Mouse (Mus musculus) gastrocnemius, postnatal 25 days (tissue): ENCODE results near the gene Tmem63b. TPM values are rescaled to one million over a fixed set of nuclear protein-coding genes. Genes with fewer than 3 reads are reported as not detected.

Experiments
- DNase-seq: peaks from one replicate; pipeline ENCODE4 v3.0.0; 2022
- long read RNA-seq, 2 experiments: library from polyadenylated mRNA; stranded (forward); transcript quantifications; one replicate each; pipeline ENCODE4 v2.0.0; 2021
- total RNA-seq, 2 experiments: library from RNA; stranded (reverse); gene quantifications; 1 replicate in 1 of 2; 2 replicates in 1 of 2; pipeline ENCODE4 v1.2.3; 2021

Gene Tmem63b
- total RNA-seq, result 10 to 100 TPM; 59.9 to 60.3 TPM
- long read RNA-seq, experiment 1, partial matches to known transcripts, result 5 of 34 reads
- long read RNA-seq, experiment 1, other reads (novel, unspliced or antisense), result 26 of 34 reads
- long read RNA-seq, experiment 2, partial matches to known transcripts, result 8 of 36 reads
- long read RNA-seq, experiment 2, other reads (novel, unspliced or antisense), result 26 of 36 reads

GRCm38 (mm10) chr17:45686716-45687115, at the start of gene Tmem63b:
TSS of gene Tmem63b (minus strand) at chr17:45686905.
- no peak for DNase-seq

- DNase-seq, result peak; percentile 62
These were observed 48.9 kb upstream of the Tmem63b start for GRCm38 (mm10) chr17:45735382-45736310.

- no peak for DNase-seq
These were observed 48.2 kb upstream of the Tmem63b start for GRCm38 (mm10) chr17:45734881-45735280.

DNA sequence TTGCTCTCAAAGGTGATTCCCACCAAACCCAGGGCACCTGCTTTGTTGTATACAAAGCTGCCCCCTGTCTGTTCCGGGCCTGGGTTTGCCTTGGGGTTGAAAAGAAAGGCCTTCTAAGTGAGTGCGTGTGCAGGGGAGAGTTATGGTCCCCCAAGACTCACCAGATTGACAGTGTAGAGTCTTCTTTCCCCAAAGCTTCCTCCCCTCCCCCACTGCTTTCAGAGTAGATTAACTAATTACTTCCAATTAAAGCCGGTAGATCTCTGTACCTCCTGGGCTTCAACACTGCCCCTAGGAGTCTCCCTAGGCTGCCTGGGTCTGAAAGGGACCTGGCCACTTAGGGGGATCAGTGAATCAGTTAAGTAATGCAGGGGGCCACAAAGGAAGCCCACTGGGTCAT, 47.6 kb upstream of the Tmem63b start:
- no peak for DNase-seq

DNA sequence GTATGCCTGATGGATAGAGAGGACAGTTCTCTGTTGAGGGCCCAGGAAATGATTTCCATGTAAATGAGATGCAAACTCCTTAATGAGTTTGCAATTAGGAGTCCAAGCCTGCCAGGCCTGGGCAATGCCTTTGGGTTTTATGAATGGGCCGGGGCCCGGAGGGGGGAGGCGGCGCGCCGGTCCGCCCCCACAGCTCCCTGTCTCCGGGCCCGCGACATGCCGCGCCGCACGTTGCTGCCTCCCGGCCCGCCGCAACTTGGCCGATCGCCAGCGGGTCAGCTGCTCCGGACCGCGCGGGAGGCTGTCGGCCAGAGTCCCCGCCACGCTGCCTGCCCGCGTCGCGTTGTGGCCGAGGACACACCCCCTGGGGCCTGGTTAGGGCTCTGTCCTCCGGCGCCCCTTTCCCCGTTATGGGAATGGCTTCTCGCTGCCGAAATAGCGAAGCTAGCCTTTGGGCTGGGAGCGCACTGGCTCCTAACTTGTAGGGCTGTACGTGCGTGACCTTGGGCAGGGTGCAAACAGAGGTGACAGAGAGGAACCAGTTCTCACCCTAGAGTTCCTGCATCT, 47.1 kb upstream of the Tmem63b start, which contains the start of gene 1600014C23Rik:
Gene 1600014C23Rik (minus strand): TSS at position 110 of the 567 bp plus-strand sequence.
- DNase-seq, result peak; percentile 50

DNA sequence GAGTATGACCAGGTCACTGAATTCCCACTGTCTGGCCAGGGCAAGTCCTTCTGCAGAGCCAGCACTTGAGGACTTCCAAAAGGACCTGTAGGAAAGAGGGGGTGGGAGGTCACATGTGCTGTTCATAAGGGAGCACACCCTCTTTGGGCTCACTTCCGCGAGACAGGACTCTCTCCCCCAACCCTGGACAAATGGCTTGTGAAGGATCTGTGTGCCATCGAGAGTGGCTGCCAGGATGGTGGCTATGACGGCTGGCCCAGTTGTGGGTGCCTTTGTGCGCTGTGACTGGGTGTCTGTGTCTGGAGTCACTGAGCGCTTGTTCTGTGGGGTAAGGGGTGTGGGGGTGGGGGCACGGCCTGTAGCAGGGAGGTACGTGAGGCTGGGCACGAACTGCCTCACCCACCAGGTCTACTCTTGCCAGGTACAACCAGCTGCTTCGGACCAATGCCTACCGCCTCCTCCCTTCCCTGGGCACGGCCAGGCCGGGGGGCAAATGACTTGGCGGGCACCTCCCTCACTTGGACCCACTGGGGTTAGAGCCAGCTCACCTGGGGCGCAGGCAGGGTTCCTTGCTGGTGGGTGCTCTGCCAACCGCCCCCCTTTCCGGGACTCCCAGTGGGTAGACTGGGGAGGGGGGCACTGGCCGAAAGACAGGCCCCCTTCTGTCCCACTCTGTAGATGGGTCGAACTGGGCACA, 46.5 kb upstream of the Tmem63b start:
- no peak for DNase-seq

GRCm38 (mm10) chr17:45731172-45731864, 44.6 kb upstream of the Tmem63b start:
- peak; percentile 74 for DNase-seq

DNA sequence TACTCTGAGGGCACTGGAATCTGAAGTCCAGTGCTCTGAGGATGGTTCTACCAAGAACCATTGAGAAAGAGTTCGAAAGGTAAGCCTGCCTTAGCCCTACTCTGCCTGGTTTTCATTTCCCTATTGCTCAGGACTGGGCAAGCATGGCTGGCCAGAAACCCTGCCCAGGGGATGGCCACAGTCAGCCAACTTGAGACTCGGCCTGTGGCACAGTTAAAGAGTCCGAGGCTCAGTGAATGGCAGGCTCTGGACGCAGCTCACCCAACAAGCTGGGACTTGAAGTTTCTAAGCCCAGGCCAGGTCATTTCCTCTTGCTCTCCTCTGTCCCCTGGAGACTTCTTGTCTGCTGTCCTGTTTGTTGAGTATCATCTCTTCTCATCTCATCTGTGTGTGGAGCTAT, 44.0 kb upstream of the Tmem63b start:
- no peak for DNase-seq

DNA sequence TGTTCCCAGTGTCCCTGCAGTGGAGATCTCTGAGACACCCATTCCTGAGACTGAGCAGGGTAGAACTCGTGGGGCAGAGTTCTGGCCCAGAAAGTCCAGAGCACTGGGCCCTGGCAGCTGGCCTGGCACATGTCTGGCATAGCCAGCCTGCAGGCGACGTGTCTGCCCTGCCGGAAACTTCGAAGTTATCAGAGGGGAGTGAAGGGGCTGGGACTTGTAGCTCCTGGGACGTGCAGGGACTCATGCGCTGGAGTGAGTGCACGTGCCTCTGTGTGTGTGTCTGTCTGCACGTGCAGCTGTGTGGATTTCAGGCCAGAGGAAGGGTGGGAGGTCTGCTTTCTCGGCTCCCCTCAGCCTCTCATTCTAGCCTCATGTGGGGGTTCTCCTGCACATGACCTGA, 42.7 kb upstream of the Tmem63b start:
- no peak for DNase-seq

DNA sequence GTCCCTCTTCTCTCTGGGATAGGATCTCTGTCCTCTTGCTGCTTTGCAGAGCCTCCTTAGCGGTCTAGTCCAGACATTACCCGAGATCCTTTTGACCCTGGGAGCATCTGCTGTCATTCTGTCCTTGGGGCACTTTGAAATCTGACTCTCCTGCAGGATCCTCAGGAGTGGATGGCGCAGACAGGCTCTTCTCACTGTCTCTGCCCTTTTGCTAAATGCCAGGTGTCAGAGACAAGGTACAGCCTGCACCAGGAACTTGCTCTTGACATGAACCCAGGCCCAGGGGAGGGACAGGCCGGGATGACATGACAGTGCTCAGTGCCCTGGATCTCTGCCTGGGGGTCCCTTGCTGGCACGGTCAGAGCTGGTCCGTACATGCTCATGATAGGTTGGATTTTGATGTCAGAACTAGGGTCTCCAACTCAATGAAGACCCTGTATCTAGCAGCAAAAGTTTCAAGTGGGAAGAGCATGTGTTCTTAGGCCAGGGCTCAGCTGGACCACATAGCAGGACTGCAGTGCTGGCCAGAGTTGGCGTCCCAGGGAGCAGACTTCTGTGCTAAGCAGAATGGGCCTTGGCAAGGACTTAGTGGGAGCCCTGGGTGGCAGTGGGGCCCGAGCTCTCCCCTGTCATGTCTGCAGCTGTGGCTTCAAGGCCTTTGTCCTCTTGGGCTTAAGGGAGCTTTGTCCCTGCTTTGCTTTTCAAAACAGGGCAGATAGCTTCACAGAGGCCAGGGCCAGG, 41.4 kb upstream of the Tmem63b start:
- peak; percentile 75 for DNase-seq

- DNase-seq, result no peak
These were observed 40.8 kb upstream of the Tmem63b start for GRCm38 (mm10) chr17:45727481-45727880.

GRCm38 (mm10) chr17:45726249-45726648, 39.5 kb upstream of the Tmem63b start:
- DNase-seq, result no peak

DNA sequence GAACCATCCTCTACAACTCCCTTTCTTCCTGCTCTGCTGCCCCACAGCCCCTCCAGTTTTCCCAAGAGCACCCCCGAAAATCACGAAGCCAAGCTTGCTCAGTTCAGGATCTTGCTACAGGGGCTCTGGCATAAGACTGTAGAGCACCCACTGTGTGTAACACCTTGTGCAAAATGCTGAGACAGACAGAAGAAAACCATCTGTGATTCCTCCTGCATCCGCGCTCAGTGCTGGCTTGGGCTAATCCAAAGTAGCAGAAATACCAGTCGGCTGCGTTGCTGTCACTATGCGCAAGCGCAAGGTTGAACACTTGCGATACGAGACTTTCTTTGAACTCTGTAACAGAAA, 37.8 kb upstream of the Tmem63b start:
- no peak for DNase-seq

GRCm38 (mm10) chr17:45723732-45724573, 37.2 kb upstream of the Tmem63b start:
- peak; percentile 65 for DNase-seq

DNA sequence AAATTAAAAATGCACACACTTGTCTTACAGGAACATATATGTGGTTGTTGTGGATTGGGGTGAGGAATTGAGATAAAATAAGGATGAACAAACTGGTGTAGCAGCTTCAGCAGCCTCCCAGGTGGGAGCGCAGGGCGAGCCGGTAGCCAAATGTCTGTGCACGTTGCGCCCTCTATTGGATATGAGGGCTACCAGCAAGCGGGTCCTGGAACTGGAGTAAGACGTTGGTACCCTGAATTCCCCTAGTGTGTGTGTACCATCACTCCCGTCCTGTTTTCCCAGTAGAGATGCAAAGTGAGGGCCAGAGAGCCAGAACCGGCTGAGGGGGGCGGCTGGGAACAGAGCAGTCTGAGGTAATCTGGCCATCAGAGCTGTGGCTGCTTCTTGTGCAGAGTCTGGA, 31.6 kb upstream of the Tmem63b start:
- peak; percentile 56 for DNase-seq

DNA sequence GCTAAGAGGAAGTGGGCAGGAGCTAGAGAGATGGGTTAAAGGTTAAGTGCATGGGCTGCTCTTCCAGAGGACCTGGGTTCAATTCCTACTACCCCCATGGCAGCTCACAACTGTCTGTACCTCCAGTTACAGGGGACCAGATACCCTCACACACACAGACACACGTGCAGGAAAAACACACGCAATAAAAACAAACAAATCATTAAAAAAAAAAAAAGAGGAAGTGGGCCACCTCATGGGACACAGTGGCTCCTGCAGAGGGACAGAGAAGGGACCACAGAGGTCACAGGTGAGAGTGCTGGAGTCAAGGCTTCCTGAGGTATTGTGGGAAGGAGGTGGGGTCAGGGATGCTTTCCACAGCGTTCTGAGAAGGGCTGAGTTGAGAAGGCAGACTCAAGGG, 24.8 kb upstream of the Tmem63b start:
- DNase-seq, result no peak

- no peak for DNase-seq
These were observed 23.7 kb upstream of the Tmem63b start for GRCm38 (mm10) chr17:45710407-45710806.

- no peak for DNase-seq
These were observed 23.1 kb upstream of the Tmem63b start for GRCm38 (mm10) chr17:45709829-45710228.

GRCm38 (mm10) chr17:45708179-45708578, 21.5 kb upstream of the Tmem63b start:
- DNase-seq, result no peak

GRCm38 (mm10) chr17:45707376-45707775, 20.7 kb upstream of the Tmem63b start:
- no peak for DNase-seq
